Mouse (Mus musculus): Measurements from ENCODE around the gene Armh3.
A peak's percentile ranks its signal among the peaks of the same experiment; 100 is the strongest.
"Not testable (repeated sequence)": the region's sequence is repeated elsewhere in the genome, so short reads cannot be mapped to it uniquely, and the experiment has no call there.

The Armh3 gene

GRCm38 (mm10) chr19:45817816-45818490 lies 180.3 kb downstream of the Armh3 start:
- no peak for DNase-seq (ENCODE audit: low read depth)

GRCm38 (mm10) chr19:45816727-45817126 lies 181.6 kb downstream of the Armh3 start:
- DNase-seq (ENCODE audit: low read depth) = no peak

GRCm38 (mm10) chr19:45815831-45816405 lies 182.4 kb downstream of the Armh3 start, which contains the start of gene Kcnip2:
Gene Kcnip2, minus strand, starts transcription at chr19:45816061.
- DNase-seq (ENCODE audit: low read depth) = no peak

- DNase-seq (ENCODE audit: low read depth) = no peak
Observed at GRCm38 (mm10) chr19:45815170-45815569, 183.1 kb downstream of the Armh3 start.

GRCm38 (mm10) chr19:45813801-45814200 lies 184.5 kb downstream of the Armh3 start:
- DNase-seq (ENCODE audit: low read depth) = no peak

GRCm38 (mm10) chr19:45813263-45813662 lies 185.0 kb downstream of the Armh3 start:
- DNase-seq (ENCODE audit: low read depth) = peak; percentile 63

- DNase-seq (ENCODE audit: low read depth) = no peak
Observed at GRCm38 (mm10) chr19:45812673-45813252, 185.5 kb downstream of the Armh3 start.

GRCm38 (mm10) chr19:45812115-45812514 lies 186.2 kb downstream of the Armh3 start:
- peak; percentile 66 for DNase-seq (ENCODE audit: low read depth)

GRCm38 (mm10) chr19:45811028-45811674 lies 187.1 kb downstream of the Armh3 start:
- no peak for DNase-seq (ENCODE audit: low read depth)

- DNase-seq (ENCODE audit: low read depth) = no peak
Observed at GRCm38 (mm10) chr19:45807732-45808131, 190.6 kb downstream of the Armh3 start.

GRCm38 (mm10) chr19:45805817-45806216 lies 192.5 kb downstream of the Armh3 start:
- DNase-seq (ENCODE audit: low read depth) = not testable (repeated sequence)

- DNase-seq (ENCODE audit: low read depth) = no peak
Observed at GRCm38 (mm10) chr19:45804593-45805368, 193.5 kb downstream of the Armh3 start.

GRCm38 (mm10) chr19:45803408-45803807 lies 194.9 kb downstream of the Armh3 start:
- no peak for DNase-seq (ENCODE audit: low read depth)

- no peak for DNase-seq (ENCODE audit: low read depth)
Observed at GRCm38 (mm10) chr19:45802702-45803101, 195.6 kb downstream of the Armh3 start.

GRCm38 (mm10) chr19:45796879-45797278 lies 201.4 kb downstream of the Armh3 start:
- no peak for DNase-seq (ENCODE audit: low read depth)

GRCm38 (mm10) chr19:45796061-45796556 lies 202.2 kb downstream of the Armh3 start:
- DNase-seq (ENCODE audit: low read depth) = no peak

- no peak for DNase-seq (ENCODE audit: low read depth)
Observed at GRCm38 (mm10) chr19:45795406-45795944, 202.8 kb downstream of the Armh3 start.

- DNase-seq (ENCODE audit: low read depth) = no peak
Observed at GRCm38 (mm10) chr19:45794718-45795117, 203.6 kb downstream of the Armh3 start.

GRCm38 (mm10) chr19:45792404-45792803 lies 205.9 kb downstream of the Armh3 start:
- DNase-seq (ENCODE audit: low read depth) = no peak

GRCm38 (mm10) chr19:45789888-45790874 lies 208.1 kb downstream of the Armh3 start:
- peak; percentile 50 for DNase-seq (ENCODE audit: low read depth)
